ENCODE assay signal across 8 mouse cellular contexts in the genomic region with DNA sequence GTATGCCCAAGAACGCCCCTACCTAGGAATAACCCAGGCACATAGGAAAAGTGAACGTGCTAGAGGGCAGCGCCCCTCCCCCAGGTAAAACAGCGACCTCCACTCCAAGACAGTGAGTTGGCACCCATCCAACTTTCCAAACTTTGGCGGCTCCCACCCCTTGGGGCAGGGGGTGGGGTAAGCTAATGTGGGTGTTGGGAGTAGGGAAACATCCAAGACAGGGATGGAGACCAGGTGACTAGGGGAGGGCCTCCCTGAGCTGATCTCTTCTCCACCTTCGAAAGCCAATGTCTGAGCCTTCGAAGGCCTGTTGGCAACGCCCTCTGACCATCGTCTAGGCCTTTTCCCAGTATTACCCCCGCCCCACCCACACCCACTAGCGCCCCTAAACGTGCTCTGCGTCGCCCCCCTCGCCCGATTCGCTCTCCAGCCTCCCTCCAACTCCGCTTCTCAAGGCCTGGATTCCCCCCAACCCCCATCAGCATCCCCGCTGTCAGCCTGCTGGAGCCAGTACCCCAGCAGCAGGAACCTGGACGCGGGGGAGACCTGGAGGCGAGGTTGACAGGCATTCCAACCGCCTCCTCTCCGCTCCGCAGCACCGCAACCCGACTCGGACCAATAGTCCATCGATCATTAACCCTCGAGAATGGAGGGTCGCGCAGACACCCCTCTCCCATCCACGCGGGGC. TPM values are rescaled to one million over a fixed set of nuclear protein-coding genes. Genes with fewer than 3 reads are reported as not detected.
A peak's percentile ranks its signal among the peaks of the same experiment; 100 is the strongest.
DNase-seq lines count a peak whose midpoint lies in the region; ATAC-seq lines count a peak whose summit lies in the region.

No protein-coding gene starts in this region.

- peaks cover 22% of the 10 kb centered on the region for H3K36me3 ChIP-seq in embryonic facial prominence, embryonic 13.5 days
- 0 out of 2 replicates have a peak, but pooled peaks cover 7% of the 10 kb centered on the region for H3K36me3 ChIP-seq in intestine, embryonic 14.5 days (ENCODE audit: control insufficient read depth, insufficient read depth, low read length)
- H3K36me3 ChIP-seq in midbrain, embryonic 11.5 days (ENCODE audit: control insufficient read depth, insufficient read depth, low read length) = no peaks in the 10 kb centered on the region

- no peaks in the 10 kb centered on the region for H3K9me3 ChIP-seq in embryonic facial prominence, embryonic 13.5 days
- no peaks in the 10 kb centered on the region for H3K9me3 ChIP-seq in intestine, embryonic 14.5 days (ENCODE audit: control insufficient read depth, low read length)
- H3K9me3 ChIP-seq in midbrain, embryonic 11.5 days (ENCODE audit: control insufficient read depth, low read length) = no peaks in the 10 kb centered on the region

- no peaks in the 10 kb centered on the region for H3K27me3 ChIP-seq in embryonic facial prominence, embryonic 13.5 days
- no peaks in the 10 kb centered on the region for H3K27me3 ChIP-seq in intestine, embryonic 14.5 days (replicated peaks; ENCODE audit: control insufficient read depth, insufficient read depth, low read length)
- no peaks in the 10 kb centered on the region for H3K27me3 ChIP-seq in midbrain, embryonic 11.5 days (ENCODE audit: control insufficient read depth, insufficient read depth, low read length)

- DNase-seq in cerebellum, adult 11 months = peak; percentile 50
- peak; percentile 61 for DNase-seq in retina, postnatal 1 day
- no peak for DNase-seq in retina, embryonic 14.5 days (ENCODE audit: low spot score)
- DNase-seq in intestine, embryonic 14.5 days (ENCODE audit: low spot score) = peak; percentile 73
- peak; percentile 96 for DNase-seq in midbrain, embryonic 11.5 days (ENCODE audit: low spot score, missing footprints)
- peak; percentile 57 for DNase-seq in thymus, postnatal 4 days

- H3K9ac ChIP-seq in embryonic facial prominence, embryonic 13.5 days = peak overlapping the region; percentile 92
- H3K9ac ChIP-seq in intestine, embryonic 14.5 days (ENCODE audit: low read length) = peak overlapping the region; percentile 71
- peak overlapping the region; percentile 87 for H3K9ac ChIP-seq in midbrain, embryonic 11.5 days (ENCODE audit: low read length)

- ATAC-seq in cerebellum, adult (ENCODE audit: insufficient number of reproducible peaks, low FRiP score, low TSS enrichment) = no peak
- ATAC-seq in embryonic facial prominence, embryonic 13.5 days (ENCODE audit: insufficient number of reproducible peaks, insufficient read depth, low FRiP score, low TSS enrichment, low read depth) = peak; percentile 38
- peak; percentile 12; the same call in 1 of the 2 replicates for ATAC-seq in intestine, embryonic 14.5 days (replicated peaks; ENCODE audit: low FRiP score, low TSS enrichment, low read depth)
- ATAC-seq in midbrain, embryonic 11.5 days (ENCODE audit: low FRiP score) = 0 out of 2 replicates have a peak, but pooled peaks have one; percentile 3

- 3% methylated on average over 34 of the region's 34 CpGs for WGBS in embryonic facial prominence, embryonic 13.5 days
- WGBS in intestine, embryonic 14.5 days = 3% methylated on average over 30 of the region's 34 CpGs
- WGBS in midbrain, embryonic 11.5 days = 5% methylated on average over 34 of the region's 34 CpGs

- H3K4me2 ChIP-seq in embryonic facial prominence, embryonic 13.5 days = peak overlapping the region; percentile 63
- peak overlapping the region; percentile 92 for H3K4me2 ChIP-seq in intestine, embryonic 14.5 days (ENCODE audit: low read length)
- H3K4me2 ChIP-seq in midbrain, embryonic 11.5 days = peak overlapping the region; percentile 92

- H3K27ac ChIP-seq in embryonic facial prominence, embryonic 13.5 days = peak overlapping the region; percentile 92
- peak overlapping the region; percentile 89; the same call in 1 of the 2 replicates for H3K27ac ChIP-seq in intestine, embryonic 14.5 days (ENCODE audit: low read depth)
- H3K27ac ChIP-seq in midbrain, embryonic 11.5 days (ENCODE audit: low read depth, low read length) = peak overlapping the region; percentile 91

- peak overlapping the region; percentile 91 for H3K4me3 ChIP-seq in embryonic facial prominence, embryonic 13.5 days
- peak overlapping the region; percentile 80 for H3K4me3 ChIP-seq in intestine, embryonic 14.5 days (ENCODE audit: low read depth, low read length)
- peak overlapping the region; percentile 77 for H3K4me3 ChIP-seq in midbrain, embryonic 11.5 days (ENCODE audit: low read depth, low read length)

- peaks cover 48% of the 10 kb centered on the region for H3K4me1 ChIP-seq in embryonic facial prominence, embryonic 13.5 days
- peaks cover 27% of the 10 kb centered on the region for H3K4me1 ChIP-seq in intestine, embryonic 14.5 days (replicated peaks; ENCODE audit: control insufficient read depth, insufficient read depth, low read length)
- peaks cover 47% of the 10 kb centered on the region for H3K4me1 ChIP-seq in midbrain, embryonic 11.5 days (ENCODE audit: control insufficient read depth, insufficient read depth, low read length)

RNA-seq across cellular contexts. Expression of a gene that starts 1.1 kb away (rescaled TPM):
- polyA plus RNA-seq in embryonic facial prominence, embryonic 13.5 days (2015; fragmentation: Nextera tagmentation; extraction: Ambion mirVana) = 16.6 and 17.3 TPM in 2 replicates
- 7.5 and 8.0 TPM in 2 replicates for polyA plus RNA-seq in intestine, embryonic 14.5 days (2014; fragmentation: Nextera tagmentation; extraction: Ambion mirVana)
- polyA plus RNA-seq in midbrain, embryonic 11.5 days (2014; fragmentation: Nextera tagmentation; extraction: Ambion mirVana) = 9.7 and 10.3 TPM in 2 replicates

RNA-seq across cellular contexts. Expression of a gene that starts 4.8 kb away (rescaled TPM):
- 983 and 1,161 TPM in 2 replicates for polyA plus RNA-seq in embryonic facial prominence, embryonic 13.5 days (2015; fragmentation: Nextera tagmentation; extraction: Ambion mirVana)
- 1,242 TPM in 2 replicates for polyA plus RNA-seq in intestine, embryonic 14.5 days (2014; fragmentation: Nextera tagmentation; extraction: Ambion mirVana)
- polyA plus RNA-seq in midbrain, embryonic 11.5 days (2014; fragmentation: Nextera tagmentation; extraction: Ambion mirVana) = 945 and 991 TPM in 2 replicates

RNA-seq across cellular contexts. Expression of a gene that starts 25.7 kb away (rescaled TPM):
- 9.6 and 14.7 TPM in 2 replicates for polyA plus RNA-seq in embryonic facial prominence, embryonic 13.5 days (2015; fragmentation: Nextera tagmentation; extraction: Ambion mirVana)
- 9.6 and 13.8 TPM in 2 replicates for polyA plus RNA-seq in intestine, embryonic 14.5 days (2014; fragmentation: Nextera tagmentation; extraction: Ambion mirVana)
- 6.7 and 8.9 TPM in 2 replicates for polyA plus RNA-seq in midbrain, embryonic 11.5 days (2014; fragmentation: Nextera tagmentation; extraction: Ambion mirVana)

RNA-seq across cellular contexts. Expression of a gene that starts 31.6 kb away (rescaled TPM):
- polyA plus RNA-seq in embryonic facial prominence, embryonic 13.5 days (2015; fragmentation: Nextera tagmentation; extraction: Ambion mirVana) = 0.30 and 0.65 TPM in 2 replicates
- 0.35 and 0.43 TPM in 2 replicates for polyA plus RNA-seq in intestine, embryonic 14.5 days (2014; fragmentation: Nextera tagmentation; extraction: Ambion mirVana)
- 0.37 and 0.47 TPM in 2 replicates for polyA plus RNA-seq in midbrain, embryonic 11.5 days (2014; fragmentation: Nextera tagmentation; extraction: Ambion mirVana)

RNA-seq across cellular contexts. Expression of a gene that starts 35.5 kb away (rescaled TPM):
- 0.18 and 0.34 TPM in 2 replicates for polyA plus RNA-seq in embryonic facial prominence, embryonic 13.5 days (2015; fragmentation: Nextera tagmentation; extraction: Ambion mirVana)
- polyA plus RNA-seq in intestine, embryonic 14.5 days (2014; fragmentation: Nextera tagmentation; extraction: Ambion mirVana) = 0.09 and 0.30 TPM in 2 replicates
- polyA plus RNA-seq in midbrain, embryonic 11.5 days (2014; fragmentation: Nextera tagmentation; extraction: Ambion mirVana) = 0.14 TPM in 1 of 2 replicates, not detected in the other
